8 mouse cellular contexts compared by ENCODE assay signal in the genomic region with DNA sequence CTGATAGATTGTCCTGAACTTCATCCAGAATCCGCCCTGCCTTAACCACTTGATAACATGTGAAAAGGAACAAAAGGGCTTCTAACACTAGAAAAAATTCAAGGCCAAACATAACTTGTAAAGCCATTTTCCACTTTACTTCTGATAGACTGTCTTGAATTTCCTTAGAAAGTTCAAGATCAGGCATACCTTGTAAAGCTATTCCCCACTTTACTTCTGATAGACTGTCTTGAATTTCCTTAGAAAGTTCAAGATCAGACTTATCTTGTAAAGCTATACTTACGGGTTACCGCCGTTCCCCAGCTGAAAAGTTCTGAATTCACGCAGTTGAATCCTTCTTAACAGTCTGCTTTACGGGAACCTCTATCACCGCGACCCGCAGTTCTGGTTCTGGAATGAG.
A peak's percentile ranks its signal among the peaks of the same experiment; 100 is the strongest.
DNase-seq lines count a peak whose midpoint lies in the region; TF ChIP-seq lines count a peak whose summit lies in the region.
"Not testable (repeated sequence)": the region's sequence is repeated elsewhere in the genome, so short reads cannot be mapped to it uniquely, and the experiment has no call there.

No protein-coding gene starts in this region.

- DNase-seq in cerebellum, adult 11 months, result peak; percentile 0
- peak; percentile 51 for DNase-seq in gastrocnemius, adult 18-20 months (ENCODE audit: low spot score)
- peak; percentile 0 for DNase-seq in heart, postnatal 14 days
- peak; percentile 7 for DNase-seq in layer of hippocampus, adult 11-12 months (ENCODE audit: low spot score)
- peak; percentile 3 to 5 for DNase-seq in left cerebral cortex, adult 2 months (ENCODE audit: extremely low spot score in 1 of 2, low spot score in 2 of 2)
- DNase-seq in natural killer cell, adult 2 months (ENCODE audit: low spot score in 2 of 2), result peak; percentile 6 to 15
- peak; percentile 1 to 18 for DNase-seq in spleen, postnatal 4 days (ENCODE audit: low spot score in 2 of 2)
- DNase-seq in urinary bladder, postnatal 4 days (ENCODE audit: low spot score in 2 of 2), result peak; percentile 8 to 13

- H3K4me3 ChIP-seq in left cerebral cortex, adult 2 months, result not testable (repeated sequence)

- H3K27ac ChIP-seq in left cerebral cortex, adult 2 months, result not testable (repeated sequence)

- intact Hi-C loops in heart, postnatal 14 days (cut with DNase I); left cerebral cortex, adult 2 months (cut with DNase I): not testable (repeated sequence)

- not testable (repeated sequence) for TF ChIP-seq CTCF in left cerebral cortex, adult 2 months (IDR thresholded peaks at IDR 0.05)

Comparison
In these comparisons a context has a peak if more than half of its experiments do, and no peak if none do; other contexts are left out.
1. DNase-seq: peak in every context shown above with its lines; median percentile 51 in gastrocnemius, adult 18-20 months; 10 in natural killer cell, adult 2 months; 10 in urinary bladder, postnatal 4 days; 10 in spleen, postnatal 4 days; 7 in layer of hippocampus, adult 11-12 months; 4 in left cerebral cortex, adult 2 months; 0 in cerebellum, adult 11 months; 0 in heart, postnatal 14 days.